Mouse (Mus musculus) CH12.LX (cell line): ENCODE measurements at regions not wholly inside any gene's neighbourhood (a gene's known extent, or its start where the extent isn't known, plus 50 kb on each side); places are given as distances from the start of the nearest gene placed in this dataset.

Experiments used
- CTCF ChIP-seq, 2 experiments: IDR thresholded peaks in 1 of 2; conservative IDR thresholded peaks in 1 of 2; 2 replicates each; pipeline ENCODE4 v1.5.1; 2011 to 2012; ENCODE audit warnings: low read depth in 2 of 2, low read length in 2 of 2, improper control_type of control experiment in 1 of 2, inconsistent platforms in 1 of 2, mild to moderate bottlenecking in 1 of 2, moderate library complexity in 1 of 2
- E2F4 ChIP-seq: IDR thresholded peaks from 2 replicates; pipeline ENCODE4 v1.6.1; 2011; ENCODE audit warnings: low read depth, low read length, improper control_type of control experiment; ENCODE audit not compliant: insufficient replicate concordance
- EP300 ChIP-seq: IDR thresholded peaks from 2 replicates; pipeline ENCODE4 v1.6.1; 2011; ENCODE audit warnings: low read length, improper control_type of control experiment
- UBTF ChIP-seq: IDR thresholded peaks from 2 replicates; pipeline ENCODE4 v1.6.1; 2012; ENCODE audit warnings: low read depth, mild to moderate bottlenecking, inconsistent platforms, low read length, improper control_type of control experiment, moderate library complexity
- USF1 ChIP-seq: IDR thresholded peaks from 2 replicates; pipeline ENCODE4 v1.6.1; 2014; ENCODE audit warnings: low read depth, mild to moderate bottlenecking, inconsistent platforms, low read length, improper control_type of control experiment
- ZC3H11A ChIP-seq: IDR thresholded peaks from 2 replicates; pipeline ENCODE4 v1.6.1; 2012; ENCODE audit warnings: low read depth, mild to moderate bottlenecking, inconsistent platforms, low read length, improper control_type of control experiment

- TF ChIP-seq ZC3H11A (no peak), CTCF (conservative IDR thresholded peaks at IDR 0.05 in 1 of 2, IDR thresholded peaks at IDR 0.05 in 1 of 2; ENCODE audit: low read depth in 2 of 2, low read length in 2 of 2) (no peak), UBTF (no peak), EP300 (no peak), E2F4 (no peak), USF1 (no peak)
Measured at GRCm38 (mm10) chr8:116412703-116413102, 92.1 kb upstream of the Dynlrb2 start.
